Mouse (Mus musculus): ENCODE data around the gene Tjap1. TPM values are rescaled to one million over a fixed set of nuclear protein-coding genes. Genes with fewer than 3 reads are reported as not detected.
A peak's percentile ranks its signal among the peaks of the same experiment; 100 is the strongest.

The Tjap1 gene
- total and polyA plus RNA-seq, 3 experiments: 12.9 to 41.2 TPM; not detected in 1

DNA sequence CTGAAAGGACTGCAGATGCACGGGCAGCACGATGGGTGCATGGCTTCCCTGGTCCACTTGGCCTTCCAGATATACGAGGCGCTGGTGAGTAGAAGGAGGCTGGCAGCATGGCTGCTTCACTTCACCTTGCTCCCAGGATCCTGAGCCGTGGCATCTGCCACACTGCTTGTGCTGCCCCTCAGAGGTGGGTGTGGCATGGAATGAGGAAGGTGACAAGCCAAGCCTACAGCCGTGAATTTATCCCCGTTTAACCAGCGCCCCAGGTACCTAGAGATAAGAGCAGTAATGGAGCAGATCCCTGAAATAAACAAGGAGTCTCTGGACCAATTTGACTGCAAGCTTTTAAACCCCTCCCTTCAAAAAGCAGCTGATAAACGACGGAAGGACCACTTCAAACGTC is 41.4 kb downstream of the Tjap1 start:
- no peaks in the 10 kb centered on the region for H3K9me3 ChIP-seq (replicated peaks; ENCODE audit: insufficient read depth, low read length)
- no peaks in the 10 kb centered on the region for H3K27me3 ChIP-seq (ENCODE audit: control insufficient read depth in 1 of 2, insufficient read depth in 2 of 2, low read length in 2 of 2)
- no peak for DNase-seq (ENCODE audit: low read depth, low spot score)
- H3K9ac ChIP-seq (ENCODE audit: control insufficient read depth, low read depth, low read length, poor library complexity, severe bottlenecking): no peak overlapping the region
- H3K4me1 ChIP-seq (ENCODE audit: control insufficient read depth in 1 of 2, insufficient read depth in 2 of 2, low read length in 2 of 2): peaks cover 10% of the 10 kb centered on the region in 2 experiments
- H3K79me2 ChIP-seq (ENCODE audit: control insufficient read depth, insufficient read depth, low read length, poor library complexity): peaks cover 3% of the 10 kb centered on the region
- H3K27ac ChIP-seq (ENCODE audit: control insufficient read depth, low read depth, low read length): no peak overlapping the region
- no peak overlapping the region for H3K4me3 ChIP-seq (ENCODE audit: control insufficient read depth in 1 of 2, insufficient read depth in 1 of 2, low read depth in 2 of 2, low read length in 2 of 2)
- TF ChIP-seq GABPA (IDR thresholded peaks at IDR 0.05; ENCODE audit: low read depth, low read length) (no peak), ZMIZ1 (IDR thresholded peaks at IDR 0.05; ENCODE audit: low read depth, low read length) (peak; percentile 2; the same call in 1 of the 2 replicates)
- H3K36me3 ChIP-seq (ENCODE audit: control insufficient read depth in 1 of 2, insufficient read depth in 2 of 2, low read length in 2 of 2): peaks cover 14 to 23% of the 10 kb centered on the region in 2 experiments

DNA sequence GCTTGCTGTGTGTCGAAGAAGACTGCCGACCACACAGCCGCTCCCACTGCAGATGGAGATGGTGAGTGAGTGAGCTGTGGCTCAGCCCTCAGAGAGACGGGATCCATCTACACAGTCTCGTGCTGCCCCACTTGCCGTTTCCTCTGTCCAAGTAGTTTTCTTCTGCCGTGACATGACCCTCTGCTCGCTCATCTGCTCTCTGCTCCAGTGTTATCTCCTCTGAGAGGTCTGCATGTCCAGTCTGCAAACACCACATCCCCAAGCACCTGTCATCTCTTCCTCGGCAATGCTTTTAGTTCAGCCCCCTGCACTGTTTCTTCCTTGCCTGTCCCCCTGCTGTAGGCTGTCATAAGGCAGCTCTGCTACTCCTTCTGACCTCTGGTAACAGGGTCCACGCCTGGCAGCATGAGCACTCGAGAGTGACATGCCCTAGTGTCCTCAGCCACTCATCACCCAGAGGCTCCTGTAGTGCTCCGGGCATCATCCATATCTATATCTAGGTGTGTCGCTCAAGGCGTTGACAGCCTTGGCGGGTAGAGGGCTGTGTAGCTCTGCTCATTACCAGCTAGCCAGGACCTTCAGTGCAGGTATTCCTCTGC is 43.2 kb downstream of the Tjap1 start:
- no peaks in the 10 kb centered on the region for H3K9me3 ChIP-seq (replicated peaks; ENCODE audit: insufficient read depth, low read length)
- H3K27ac ChIP-seq (ENCODE audit: control insufficient read depth, low read depth, low read length): no peak overlapping the region
- H3K4me1 ChIP-seq (ENCODE audit: control insufficient read depth in 1 of 2, insufficient read depth in 2 of 2, low read length in 2 of 2): peaks cover 16 to 18% of the 10 kb centered on the region in 2 experiments
- peaks cover 19 to 22% of the 10 kb centered on the region in 2 experiments for H3K36me3 ChIP-seq (ENCODE audit: control insufficient read depth in 1 of 2, insufficient read depth in 2 of 2, low read length in 2 of 2)
- TF ChIP-seq MYC (IDR thresholded peaks at IDR 0.05; ENCODE audit: low read depth, low read length): no peak
- no peaks in the 10 kb centered on the region for H3K27me3 ChIP-seq (ENCODE audit: control insufficient read depth in 1 of 2, insufficient read depth in 2 of 2, low read length in 2 of 2)
- no peak overlapping the region for H3K9ac ChIP-seq (ENCODE audit: control insufficient read depth, low read depth, low read length, poor library complexity, severe bottlenecking)
- no peak for DNase-seq (ENCODE audit: low read depth, low spot score)
- H3K4me3 ChIP-seq (ENCODE audit: control insufficient read depth in 1 of 2, insufficient read depth in 1 of 2, low read depth in 2 of 2, low read length in 2 of 2): no peak overlapping the region
- H3K79me2 ChIP-seq (ENCODE audit: control insufficient read depth, insufficient read depth, low read length, poor library complexity): no peaks in the 10 kb centered on the region

- H3K4me1 ChIP-seq (ENCODE audit: control insufficient read depth in 1 of 2, insufficient read depth in 2 of 2, low read length in 2 of 2): peaks cover 16 to 18% of the 10 kb centered on the region in 2 experiments
- TF ChIP-seq RCOR1 (IDR thresholded peaks at IDR 0.05; ENCODE audit: low read depth, low read length) (0 out of 2 replicates have a peak, but pooled peaks have one; percentile 16), ETS1 (IDR thresholded peaks at IDR 0.05; ENCODE audit: low read depth, low read length) (peak; percentile 55; the same call in 1 of the 2 replicates), SIN3A (IDR thresholded peaks at IDR 0.05; ENCODE audit: low read length) (no peak)
- no peak overlapping the region for H3K4me3 ChIP-seq (ENCODE audit: control insufficient read depth in 1 of 2, insufficient read depth in 1 of 2, low read depth in 2 of 2, low read length in 2 of 2)
- H3K9ac ChIP-seq (ENCODE audit: control insufficient read depth, low read depth, low read length, poor library complexity, severe bottlenecking): no peak overlapping the region
- no peaks in the 10 kb centered on the region for H3K27me3 ChIP-seq (ENCODE audit: control insufficient read depth in 1 of 2, insufficient read depth in 2 of 2, low read length in 2 of 2)
- H3K79me2 ChIP-seq (ENCODE audit: control insufficient read depth, insufficient read depth, low read length, poor library complexity): no peaks in the 10 kb centered on the region
- H3K9me3 ChIP-seq (replicated peaks; ENCODE audit: insufficient read depth, low read length): no peaks in the 10 kb centered on the region
- H3K36me3 ChIP-seq (ENCODE audit: control insufficient read depth in 1 of 2, insufficient read depth in 2 of 2, low read length in 2 of 2): peaks cover 19 to 32% of the 10 kb centered on the region in 2 experiments
- peak overlapping the region; percentile 28 for H3K27ac ChIP-seq (ENCODE audit: control insufficient read depth, low read depth, low read length)
- DNase-seq (ENCODE audit: low read depth, low spot score): peak; percentile 52
Measured at GRCm38 (mm10) chr17:46237480-46237879, 45.3 kb downstream of the Tjap1 start.

GRCm38 (mm10) chr17:46237079-46237478 is 45.7 kb downstream of the Tjap1 start:
- Histone ChIP-seq H3K79me2 (ENCODE audit: control insufficient read depth, insufficient read depth, low read length, poor library complexity) (no peaks in the 10 kb centered on the region), H3K9me3 (replicated peaks; ENCODE audit: insufficient read depth, low read length) (no peaks in the 10 kb centered on the region), H3K4me1 (ENCODE audit: control insufficient read depth in 1 of 2, insufficient read depth in 2 of 2, low read length in 2 of 2) (peaks cover 16 to 18% of the 10 kb centered on the region in 2 experiments), H3K9ac (ENCODE audit: control insufficient read depth, low read depth, low read length, poor library complexity, severe bottlenecking) (no peak overlapping the region), H3K36me3 (ENCODE audit: control insufficient read depth in 1 of 2, insufficient read depth in 2 of 2, low read length in 2 of 2) (peaks cover 19 to 30% of the 10 kb centered on the region in 2 experiments), H3K27me3 (ENCODE audit: control insufficient read depth in 1 of 2, insufficient read depth in 2 of 2, low read length in 2 of 2) (no peaks in the 10 kb centered on the region), H3K4me3 (ENCODE audit: control insufficient read depth in 1 of 2, insufficient read depth in 1 of 2, low read depth in 2 of 2, low read length in 2 of 2) (no peak overlapping the region), H3K27ac (ENCODE audit: control insufficient read depth, low read depth, low read length) (peak overlapping the region; percentile 48)
- DNase-seq (ENCODE audit: low read depth, low spot score): peak; percentile 30
- no peak for TF ChIP-seq POLR2AphosphoS5 (IDR thresholded peaks at IDR 0.05; ENCODE audit: borderline replicate concordance, low read depth, low read length)
- no peak for TF ChIP-seq CTCF (IDR thresholded peaks at IDR 0.05 in 2 of 3, conservative IDR thresholded peaks at IDR 0.05 in 1 of 3; ENCODE audit: control insufficient read depth in 1 of 3, insufficient read depth in 1 of 3, low read depth in 2 of 3, low read length in 3 of 3, poor library complexity in 1 of 3, severe bottlenecking in 1 of 3)
- no peak for TF ChIP-seq CHD1 (IDR thresholded peaks at IDR 0.05; ENCODE audit: low read depth, low read length)
- no peak for TF ChIP-seq POLR2AphosphoS2 (IDR thresholded peaks at IDR 0.05; ENCODE audit: low read length)
- TF ChIP-seq GATA1 (IDR thresholded peaks at IDR 0.05; ENCODE audit: low read depth, low read length): peak; percentile 44
- TF ChIP-seq TCF12 (IDR thresholded peaks at IDR 0.05; ENCODE audit: low read depth, low read length): peak; percentile 70; the same call in 1 of the 2 replicates
- no peak for TF ChIP-seq HCFC1 (IDR thresholded peaks at IDR 0.05; ENCODE audit: low read depth, low read length)
- no peak; the same call in 1 of the 2 replicates for TF ChIP-seq ETS1 (IDR thresholded peaks at IDR 0.05; ENCODE audit: low read depth, low read length)
- no peak for TF ChIP-seq NRF1 (IDR thresholded peaks at IDR 0.05; ENCODE audit: insufficient read depth, low read depth, low read length, poor library complexity, severe bottlenecking)
- TF ChIP-seq RCOR1 (IDR thresholded peaks at IDR 0.05; ENCODE audit: low read depth, low read length): no peak
- no peak for TF ChIP-seq SMC3 (IDR thresholded peaks at IDR 0.05; ENCODE audit: low read depth, low read length)
- TF ChIP-seq ZKSCAN1 (IDR thresholded peaks at IDR 0.05; ENCODE audit: low read depth, low read length): no peak
- TF ChIP-seq MAFK (IDR thresholded peaks at IDR 0.05; ENCODE audit: borderline replicate concordance, low read depth, low read length): no peak
- TF ChIP-seq USF1 (IDR thresholded peaks at IDR 0.05; ENCODE audit: low read depth, low read length): no peak
- TF ChIP-seq TAL1 (IDR thresholded peaks at IDR 0.05; ENCODE audit: low read length): no peak; the same call in 1 of the 2 replicates

Data from MEL (cell line).